Mouse (Mus musculus) intestine, embryonic 14.5 days (tissue): ENCODE data around the gene Tbc1d2. TPM values are rescaled to one million over a fixed set of nuclear protein-coding genes. Genes with fewer than 3 reads are reported as not detected.

ENCODE experiments used
- ATAC-seq: fragments of 200-750 bp; cut with Nextera tagmentation; replicated peaks from 2 replicates; pipeline ENCODE4 v1.8.0; 2017; ENCODE audit warnings: low read depth, moderate number of reproducible peaks, moderate TSS enrichment, moderate library complexity; ENCODE audit not compliant: low FRiP score, low TSS enrichment
- DNase-seq: peaks from one replicate; pipeline ENCODE4 v3.0.0-alpha.2; 2018; ENCODE audit warnings: low spot score
- H3K27ac ChIP-seq: fragments of 300-500 bp; sonication (generic); 2 replicates; pipeline ENCODE4 v1.5.1; 2014; ENCODE audit warnings: low read depth, mild to moderate bottlenecking, control low read depth
- H3K27me3 ChIP-seq: fragments of 300-500 bp; sonication (generic); replicated peaks from 2 replicates; pipeline ENCODE4 v1.6.1; 2014; ENCODE audit warnings: low read length, control low read depth; ENCODE audit not compliant: control insufficient read depth, insufficient read depth
- H3K36me3 ChIP-seq: fragments of 300-500 bp; sonication (generic); 2 replicates; pipeline ENCODE4 v1.6.1; 2014; ENCODE audit warnings: low read length, control low read depth; ENCODE audit not compliant: control insufficient read depth, insufficient read depth
- H3K4me1 ChIP-seq: fragments of 300-500 bp; sonication (generic); replicated peaks from 2 replicates; pipeline ENCODE4 v1.6.1; 2014; ENCODE audit warnings: low read length, control low read depth, mixed read lengths; ENCODE audit not compliant: control insufficient read depth, insufficient read depth
- H3K4me2 ChIP-seq: fragments of 300-500 bp; sonication (generic); 2 replicates; pipeline ENCODE4 v1.6.1; 2014; ENCODE audit warnings: low read length
- H3K4me3 ChIP-seq: fragments of 300-500 bp; sonication (generic); 2 replicates; pipeline ENCODE4 v1.5.1; 2014; ENCODE audit warnings: low read depth, low read length, control low read depth, mixed read lengths
- H3K9ac ChIP-seq: fragments of 300-500 bp; sonication (generic); 2 replicates; pipeline ENCODE4 v1.6.1; 2014; ENCODE audit warnings: mild to moderate bottlenecking, low read length
- H3K9me3 ChIP-seq: fragments of 300-500 bp; sonication (generic); 2 replicates; pipeline ENCODE4 v1.6.1; 2016; ENCODE audit warnings: low read length, control low read depth; ENCODE audit not compliant: control insufficient read depth
- WGBS: fragments of 180-500 bp; shearing (Covaris S2); extraction: QIAGEN DNeasy Blood & Tissue Kit; methylation state at CpG from one replicate; pipeline ENCODE4 v1.1.7; 2014; 5-methylcytosine and 5-hydroxymethylcytosine counted together
- polyA plus RNA-seq: library from polyadenylated mRNA; unstranded; fragments of >200 nt; fragmentation: Nextera tagmentation; extraction: Ambion mirVana; gene quantifications from 2 replicates; pipeline ENCODE4 v1.2.1, GENCODE M21; 2014

Tbc1d2 gene
- polyA plus RNA-seq, 1 experiment from 2014 or later, result 4.8 TPM

- H3K4me1 ChIP-seq, result peaks cover 5% of the 10 kb centered on the region; the same call in 1 of the 2 replicates
- H3K27me3 ChIP-seq, result no peaks in the 10 kb centered on the region
- DNase-seq, result no peak
- ATAC-seq, result no peak
- H3K4me3 ChIP-seq, result no peak overlapping the region
- no peak overlapping the region for H3K4me2 ChIP-seq
- H3K9me3 ChIP-seq, result no peaks in the 10 kb centered on the region
- 83% methylated on average over 9 of the region's 9 CpGs for WGBS
- no peak overlapping the region for H3K9ac ChIP-seq
- no peak overlapping the region for H3K27ac ChIP-seq
- no peaks in the 10 kb centered on the region for H3K36me3 ChIP-seq
Measured at GRCm38 (mm10) chr4:46555762-46556161, 94.2 kb downstream of the Tbc1d2 start.

Other genes starting within 250 kb of the Tbc1d2 start
- 0.27 and 0.42 TPM in 2 replicates for gene Hemgn, start 236.7 kb downstream of the Tbc1d2 start, polyA plus RNA-seq
- gene Anp32b, start 199.3 kb downstream of the Tbc1d2 start, polyA plus RNA-seq, result 259 and 261 TPM in 2 replicates
- gene Nans, start 161.0 kb downstream of the Tbc1d2 start, polyA plus RNA-seq, result 81.5 and 86.8 TPM in 2 replicates
- gene Trim14, start 114.1 kb downstream of the Tbc1d2 start, polyA plus RNA-seq, result 10.1 and 11.4 TPM in 2 replicates
- gene Coro2a, start 48.0 kb downstream of the Tbc1d2 start, polyA plus RNA-seq, result 28.0 and 36.1 TPM in 2 replicates